Mouse (Mus musculus) G1E-ER4 (cell line): ENCODE results near the gene Cdk9. TPM values are rescaled to one million over a fixed set of nuclear protein-coding genes. Genes with fewer than 3 reads are reported as not detected.

Experiments used
- GATA1 ChIP-seq: IDR thresholded peaks from one replicate; pipeline ENCODE4 v1.8.0; 2012; ENCODE audit warnings: low read length, inconsistent platforms
- polyA plus RNA-seq: library from polyadenylated mRNA; stranded (reverse); fragments of >175 nt; gene quantifications from 2 replicates; pipeline ENCODE4 v1.2.3, GENCODE M21; 2012

The Cdk9 gene
- polyA plus RNA-seq, 1 experiment: 76.1 TPM

DNA sequence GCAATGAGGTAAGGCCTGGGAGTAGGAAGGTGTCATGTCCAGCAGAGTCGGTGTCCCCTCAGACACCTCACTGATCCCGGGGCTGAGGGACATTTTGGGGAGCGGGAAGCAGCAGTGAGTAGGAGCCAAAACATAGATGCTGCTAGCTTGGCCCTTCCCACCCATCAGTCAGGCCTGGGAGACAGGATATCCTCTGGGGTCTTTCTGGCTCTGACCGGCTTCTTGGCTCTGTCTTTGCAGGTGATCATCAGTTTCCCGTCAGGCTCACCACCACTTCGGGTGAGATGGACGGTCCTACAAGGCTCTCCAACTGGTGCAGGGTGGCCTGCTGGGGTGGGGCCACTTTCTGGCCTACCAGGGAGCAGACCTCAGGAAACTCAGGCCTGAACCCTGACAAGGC, 35.2 kb downstream of the Cdk9 start:
- TF ChIP-seq GATA1: no peak

DNA sequence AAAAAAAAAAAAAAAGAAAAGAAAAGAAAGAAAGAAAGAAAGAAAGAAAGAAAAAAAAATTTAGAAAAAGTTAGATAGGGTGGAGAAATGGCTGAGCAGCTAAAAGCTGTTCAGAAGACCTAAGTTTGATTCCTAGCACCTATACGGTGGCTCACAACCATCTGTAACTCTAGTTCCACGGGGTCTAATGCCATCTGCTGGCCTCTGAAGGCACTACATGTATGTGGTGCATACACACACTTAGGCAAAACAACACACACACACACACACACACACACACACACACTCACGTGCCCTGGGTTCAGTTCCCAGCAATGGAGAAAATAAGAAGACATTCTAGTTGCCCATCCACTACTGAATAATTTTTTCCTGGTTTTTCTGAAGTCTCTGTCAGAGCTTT, 36.1 kb downstream of the Cdk9 start:
- no peak for TF ChIP-seq GATA1

GRCm38 (mm10) chr2:32673176-32673917, 39.5 kb downstream of the Cdk9 start:
- no peak for TF ChIP-seq GATA1

DNA sequence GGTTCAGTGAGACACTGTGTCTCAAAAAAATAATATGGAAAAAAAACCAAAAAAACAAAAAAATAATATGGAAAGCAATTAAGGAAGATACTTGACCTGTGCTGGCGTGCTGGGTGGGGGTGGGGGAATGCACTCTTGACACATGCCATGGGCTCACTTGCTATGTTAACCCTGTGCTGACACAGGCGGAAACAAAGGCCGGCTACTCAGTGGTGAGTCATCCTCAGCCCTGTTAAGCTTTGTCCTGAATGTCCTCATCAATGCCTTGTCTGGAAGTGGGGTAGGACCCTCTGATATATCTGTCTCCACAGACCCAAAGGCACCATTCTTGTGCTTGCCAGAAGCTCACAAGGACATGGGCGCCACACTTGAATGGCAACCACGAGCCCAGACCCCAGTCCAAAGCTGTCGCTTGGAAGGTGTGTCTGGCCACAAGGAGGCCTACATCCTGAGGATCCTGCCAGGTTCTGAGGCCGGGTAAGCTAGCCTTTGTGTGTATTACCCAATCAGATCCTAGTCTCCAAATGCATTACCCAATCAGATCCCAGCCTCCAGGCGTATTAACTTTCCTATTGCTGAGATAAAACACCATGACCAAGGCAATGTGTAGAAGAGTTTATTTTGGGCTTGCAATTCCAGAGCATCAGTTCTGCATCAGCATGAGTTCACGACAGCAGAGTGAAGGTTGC, 40.8 kb downstream of the Cdk9 start:
- no peak for TF ChIP-seq GATA1

GRCm38 (mm10) chr2:32671147-32671546, 41.7 kb downstream of the Cdk9 start:
- TF ChIP-seq GATA1: no peak

GRCm38 (mm10) chr2:32669876-32670275, 43.0 kb downstream of the Cdk9 start:
- no peak for TF ChIP-seq GATA1

- no peak for TF ChIP-seq GATA1
Observed at GRCm38 (mm10) chr2:32668176-32668575, 44.7 kb downstream of the Cdk9 start.

DNA sequence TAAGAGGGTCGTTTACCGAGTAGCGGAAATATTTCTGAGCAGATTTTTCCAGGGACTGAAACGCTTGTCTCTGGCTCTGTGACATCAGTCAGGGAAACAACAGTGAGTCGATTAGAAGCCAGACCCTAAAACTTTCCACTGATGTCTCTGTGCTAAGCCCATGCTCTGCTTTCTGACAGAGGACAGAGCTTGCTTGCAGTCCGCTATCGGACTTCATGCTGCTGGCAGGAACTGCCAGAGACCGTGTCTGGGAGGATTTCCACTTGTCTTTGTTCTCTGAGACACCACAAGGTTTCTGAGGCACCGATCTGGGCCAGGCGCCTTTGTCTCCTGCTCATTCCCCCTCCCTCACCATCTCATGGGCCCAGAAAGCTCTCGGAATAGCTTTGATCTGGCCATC, 45.1 kb downstream of the Cdk9 start:
- no peak for TF ChIP-seq GATA1

GRCm38 (mm10) chr2:32665853-32666252, 47.0 kb downstream of the Cdk9 start:
- TF ChIP-seq GATA1: no peak

DNA sequence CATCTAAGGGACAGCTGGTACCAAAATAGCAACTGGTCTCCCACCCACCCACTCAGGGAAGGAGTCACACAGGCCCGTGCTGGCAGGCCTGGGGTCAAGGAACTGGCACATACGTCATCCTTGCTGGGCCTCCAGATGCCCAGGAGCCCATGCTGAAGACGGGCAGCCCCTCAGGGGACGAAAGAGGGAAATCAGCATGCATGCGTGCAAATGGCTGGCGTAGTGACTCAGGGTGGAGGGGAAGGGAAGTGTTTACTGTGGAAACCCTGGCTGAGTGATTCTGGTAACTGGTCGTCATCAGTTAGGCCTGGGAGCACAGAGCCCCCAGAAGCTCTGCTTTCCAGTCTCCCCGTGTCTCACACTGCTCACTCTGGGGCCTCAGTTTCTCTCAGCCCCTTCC, 47.5 kb downstream of the Cdk9 start:
- TF ChIP-seq GATA1: no peak

DNA sequence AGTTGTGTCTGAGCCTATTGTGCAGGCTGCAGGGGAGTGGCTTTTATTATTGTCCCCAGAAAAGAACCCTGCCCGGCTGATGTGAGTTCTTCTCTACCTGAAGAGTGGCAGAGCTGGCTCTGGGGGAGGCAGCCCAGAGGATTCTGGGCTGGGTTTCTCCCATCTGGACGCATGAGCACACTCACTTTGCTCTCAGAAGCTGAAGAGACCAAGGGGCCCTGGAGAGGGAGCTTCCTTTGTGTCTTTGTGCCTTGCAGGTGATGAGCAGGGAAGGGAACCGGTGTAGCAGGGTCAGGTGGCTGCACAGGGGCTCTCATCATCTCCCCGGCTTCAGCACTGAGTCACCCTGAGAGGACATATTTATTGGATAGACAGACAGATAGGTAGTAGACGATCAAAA, 50.6 kb downstream of the Cdk9 start:
- TF ChIP-seq GATA1: no peak

DNA sequence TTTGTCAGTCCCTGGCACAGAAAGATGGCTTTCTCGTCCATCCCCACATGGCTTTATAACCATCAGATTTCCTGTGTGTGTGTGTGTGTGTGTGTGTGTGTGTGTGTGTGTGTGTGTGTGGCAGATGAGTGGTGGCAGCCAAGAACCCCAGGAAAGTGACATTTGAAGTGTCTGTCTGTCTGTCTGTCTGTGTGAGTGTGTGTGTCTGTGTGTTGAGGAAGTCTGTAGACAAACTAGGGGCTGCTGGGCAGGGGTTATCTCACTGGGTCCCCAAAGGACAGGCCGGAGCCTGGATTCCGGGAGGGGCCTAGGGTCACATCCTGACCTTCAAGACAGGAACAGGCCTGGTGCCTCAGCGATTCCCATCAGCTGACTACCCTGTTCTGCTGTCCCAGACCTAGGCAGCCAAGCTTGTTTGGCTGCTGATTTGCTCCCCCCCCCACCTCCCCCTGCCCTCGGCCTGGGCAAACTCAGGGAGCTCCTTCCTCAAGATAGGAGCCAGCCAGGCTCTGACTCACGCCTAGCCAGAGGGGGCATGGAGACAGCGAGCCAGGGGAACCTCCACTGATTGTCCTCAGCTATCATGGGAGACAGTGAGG, 51.3 kb downstream of the Cdk9 start:
- TF ChIP-seq GATA1: no peak

DNA sequence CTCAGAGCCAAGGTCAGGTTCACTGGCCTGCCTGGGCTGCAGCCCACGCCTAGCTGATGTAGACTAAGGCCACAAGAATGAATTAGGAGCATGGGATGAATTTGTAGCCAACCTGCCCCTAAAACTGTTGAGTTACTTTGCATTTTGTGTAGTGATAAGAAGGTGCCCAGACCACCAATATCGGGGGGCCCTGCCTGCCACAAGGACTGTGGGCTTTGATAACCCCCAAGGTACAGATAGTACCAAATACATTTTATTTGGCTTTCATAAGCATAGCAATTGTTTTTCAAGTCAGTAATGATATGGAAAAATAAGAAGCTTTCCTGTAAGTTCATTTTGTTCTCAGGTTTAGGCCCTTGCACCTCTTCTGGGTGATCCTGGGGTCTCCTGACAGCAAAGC, 54.0 kb downstream of the Cdk9 start:
- peak; percentile 32 for TF ChIP-seq GATA1

DNA sequence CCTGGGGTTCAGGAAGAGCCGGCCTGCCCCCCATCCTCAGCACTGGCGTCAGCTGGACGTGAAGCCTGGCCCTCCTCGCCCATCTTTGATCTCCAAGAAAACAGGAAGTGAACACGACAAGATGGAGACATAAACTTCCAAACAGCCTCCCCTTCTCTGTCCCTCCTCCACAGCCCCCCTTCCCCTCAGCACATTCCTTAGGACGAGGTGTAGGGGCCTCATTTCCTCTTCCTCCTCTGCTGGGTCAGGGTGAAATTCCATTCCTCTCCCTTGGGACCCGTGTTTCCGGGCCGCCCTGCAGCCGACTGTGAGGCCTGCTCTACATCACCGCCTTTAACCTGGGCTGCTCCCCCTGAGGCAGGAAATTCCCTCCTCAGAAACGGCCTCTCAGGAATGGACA, 57.0 kb downstream of the Cdk9 start:
- no peak for TF ChIP-seq GATA1

Other genes with a start within 250 kb of the Cdk9 start
- gene Fam102a, start 177.7 kb downstream of the Cdk9 start, polyA plus RNA-seq: 11.4 and 12.0 TPM in 2 replicates
- 7.4 and 8.5 TPM in 2 replicates for gene Dpm2, start 142.2 kb downstream of the Cdk9 start, polyA plus RNA-seq
- gene Pip5kl1, start 138.3 kb downstream of the Cdk9 start, polyA plus RNA-seq: 0.36 TPM in 1 of 2 replicates, not detected in the other
- gene 9430097D07Rik, start 137.4 kb downstream of the Cdk9 start, polyA plus RNA-seq: not detected in 2 replicates
- 25.5 and 29.4 TPM in 2 replicates for gene St6galnac4, start 126.0 kb downstream of the Cdk9 start, polyA plus RNA-seq
- gene St6galnac6, start 113.4 kb downstream of the Cdk9 start, polyA plus RNA-seq: 47.5 and 58.6 TPM in 2 replicates
- gene Ak1, start 91.3 kb downstream of the Cdk9 start, polyA plus RNA-seq: 0.63 and 0.94 TPM in 2 replicates
- 0.31 and 0.61 TPM in 2 replicates for gene Eng, start 66.5 kb downstream of the Cdk9 start, polyA plus RNA-seq
- 116 and 172 TPM in 2 replicates for gene Fpgs, start 8.9 kb downstream of the Cdk9 start, polyA plus RNA-seq
- gene Sh2d3c, start 8.0 kb upstream of the Cdk9 start, polyA plus RNA-seq: not detected in 2 replicates
- not detected in 2 replicates for gene 6330409D20Rik, start 27.9 kb upstream of the Cdk9 start, polyA plus RNA-seq
- 37.0 and 41.8 TPM in 2 replicates for gene Tor2a, start 44.2 kb upstream of the Cdk9 start, polyA plus RNA-seq
- 0.02 TPM in 1 of 2 replicates, not detected in the other for gene Ttc16, start 62.6 kb upstream of the Cdk9 start, polyA plus RNA-seq
- 5.8 and 7.0 TPM in 2 replicates for gene Ptrh1, start 62.7 kb upstream of the Cdk9 start, polyA plus RNA-seq
- not detected in 2 replicates for gene Cfap157, start 71.4 kb upstream of the Cdk9 start, polyA plus RNA-seq
- 2.3 and 2.6 TPM in 2 replicates for gene Stxbp1, start 134.2 kb upstream of the Cdk9 start, polyA plus RNA-seq
- gene Fam129b, start 163.0 kb upstream of the Cdk9 start, polyA plus RNA-seq: not detected in 2 replicates
- gene Rpl12, start 248.5 kb upstream of the Cdk9 start, polyA plus RNA-seq: 2,198 and 2,455 TPM in 2 replicates
- gene Lrsam1, start 248.5 kb upstream of the Cdk9 start, polyA plus RNA-seq: 9.1 TPM in 2 replicates